15 mouse cellular contexts compared by ENCODE assay signal in the genomic region with DNA sequence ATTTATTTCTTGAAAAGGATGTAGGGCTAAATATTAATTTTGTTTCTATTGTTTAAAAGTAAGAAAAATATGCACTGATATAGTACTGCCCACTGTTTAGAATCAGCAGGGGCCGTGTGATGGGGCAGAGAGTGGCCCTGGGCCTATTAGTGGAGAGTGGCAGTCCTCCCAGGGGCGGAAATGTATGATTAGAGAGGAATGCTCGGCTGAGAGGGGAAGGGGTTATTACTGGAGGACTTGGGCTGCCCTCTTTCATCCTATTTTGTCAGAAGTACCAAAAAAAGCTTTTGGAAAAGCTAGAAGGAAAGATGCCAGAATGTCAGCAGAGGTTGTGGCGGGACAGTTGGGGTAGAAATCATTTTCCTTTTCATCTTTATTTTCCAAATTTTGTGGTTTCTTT. TPM values are rescaled to one million over a fixed set of nuclear protein-coding genes. Genes with fewer than 3 reads are reported as not detected.
DNase-seq lines count a peak whose midpoint lies in the region; ATAC-seq and TF ChIP-seq lines count a peak whose summit lies in the region.
"Had no signal": no experiment of that assay in that cellular context is flagged by ENCODE, and none has a peak within 500 bp of the region (broad histone marks: within the 10 kb centered on the region; RNA-seq: fewer than 3 reads in every experiment).

No protein-coding gene starts in this region.

- no peak for DNase-seq in heart, embryonic 10.5 days (ENCODE audit: low spot score)
- DNase-seq in heart, postnatal 36 days: no peak
- DNase-seq in kidney, postnatal 0 days (ENCODE audit: low spot score): peak; percentile 44
- no peak for DNase-seq in kidney, adult 18-20 months
- peak; percentile 42 for DNase-seq in brain, embryonic 14.5 days (ENCODE audit: low read depth)
- no peak for DNase-seq in right cerebral cortex, postnatal 4 days
- DNase-seq in left cerebral cortex, adult 9 months (ENCODE audit: low spot score in 2 of 2): no peak
- DNase-seq: cerebellum, postnatal 25 days; gastrocnemius, postnatal 25 days had no signal

- ATAC-seq in kidney, postnatal 0 days (replicated peaks; ENCODE audit: low FRiP score, low read depth): no peak
- ATAC-seq in embryonic facial prominence, embryonic 13.5 days (ENCODE audit: insufficient number of reproducible peaks, insufficient read depth, low FRiP score, low TSS enrichment, low read depth): no peak

- no peaks in the 10 kb centered on the region for H3K9me3 ChIP-seq in heart, embryonic 10.5 days
- H3K9me3 ChIP-seq in kidney, postnatal 0 days (replicated peaks; ENCODE audit: low read length): no peaks in the 10 kb centered on the region
- no peaks in the 10 kb centered on the region for H3K9me3 ChIP-seq in embryonic facial prominence, embryonic 13.5 days
- H3K9me3 ChIP-seq: limb, embryonic 15.5 days; stomach, embryonic 15.5 days had no signal

- no peak overlapping the region for H3K9ac ChIP-seq in kidney, postnatal 0 days (ENCODE audit: low read depth, low read length)
- H3K9ac ChIP-seq in embryonic facial prominence, embryonic 13.5 days: no peak overlapping the region
- H3K9ac ChIP-seq: limb, embryonic 15.5 days; stomach, embryonic 15.5 days had no signal

- intact Hi-C loops in heart, postnatal 36 days (cut with DNase I): no loop called here

- no peak overlapping the region for H3K4me2 ChIP-seq in kidney, postnatal 0 days (ENCODE audit: low read length)
- no peak overlapping the region for H3K4me2 ChIP-seq in embryonic facial prominence, embryonic 13.5 days
- H3K4me2 ChIP-seq: limb, embryonic 15.5 days; stomach, embryonic 15.5 days had no signal

- WGBS in heart, embryonic 10.5 days: 10% methylated on average over 4 of the region's 4 CpGs
- 40% methylated on average over 4 of the region's 4 CpGs for WGBS in kidney, postnatal 0 days
- 16% methylated on average over 4 of the region's 4 CpGs for WGBS in embryonic facial prominence, embryonic 13.5 days

- TF ChIP-seq POLR2A in brain, embryonic 14.5 days (IDR thresholded peaks at IDR 0.05; ENCODE audit: borderline replicate concordance, extremely low read depth, insufficient read depth, insufficient read length, poor library complexity, severe bottlenecking): no peak

- H3K4me3 ChIP-seq in heart, embryonic 10.5 days: peak overlapping the region; percentile 15; the same call in 1 of the 2 replicates
- no peak overlapping the region for H3K4me3 ChIP-seq in kidney, postnatal 0 days (replicated peaks; ENCODE audit: low read depth, low read length)
- no peak overlapping the region for H3K4me3 ChIP-seq in embryonic facial prominence, embryonic 13.5 days
- H3K4me3 ChIP-seq: limb, embryonic 15.5 days; stomach, embryonic 15.5 days had no signal

- no peaks in the 10 kb centered on the region for H3K27me3 ChIP-seq in heart, embryonic 10.5 days (ENCODE audit: insufficient read depth, poor library complexity, severe bottlenecking)
- no peaks in the 10 kb centered on the region for H3K27me3 ChIP-seq in kidney, postnatal 0 days (ENCODE audit: insufficient read depth, low read length)
- no peaks in the 10 kb centered on the region for H3K27me3 ChIP-seq in embryonic facial prominence, embryonic 13.5 days
- H3K27me3 ChIP-seq: limb, embryonic 15.5 days; stomach, embryonic 15.5 days had no signal

- TF ChIP-seq CTCF in kidney, postnatal 0 days (IDR thresholded peaks at IDR 0.05; ENCODE audit: low read depth): no peak
- TF ChIP-seq CTCF in brain, embryonic 14.5 days (IDR thresholded peaks at IDR 0.05; ENCODE audit: borderline replicate concordance, extremely low read depth, insufficient read depth, insufficient read length): no peak

- H3K36me3 ChIP-seq in heart, embryonic 10.5 days: peaks cover 6% of the 10 kb centered on the region; the same call in 1 of the 2 replicates
- H3K36me3 ChIP-seq in kidney, postnatal 0 days (ENCODE audit: insufficient read depth, low read length): no peaks in the 10 kb centered on the region
- no peaks in the 10 kb centered on the region for H3K36me3 ChIP-seq in embryonic facial prominence, embryonic 13.5 days
- H3K36me3 ChIP-seq: limb, embryonic 15.5 days; stomach, embryonic 15.5 days had no signal

- peaks cover 44% of the 10 kb centered on the region for H3K4me1 ChIP-seq in heart, embryonic 10.5 days
- H3K4me1 ChIP-seq in kidney, postnatal 0 days (replicated peaks; ENCODE audit: insufficient read depth, low read length): 0 out of 2 replicates have a peak, but pooled peaks cover 7% of the 10 kb centered on the region
- H3K4me1 ChIP-seq in embryonic facial prominence, embryonic 13.5 days: peaks cover 35% of the 10 kb centered on the region

- peak overlapping the region; percentile 82 for H3K27ac ChIP-seq in heart, embryonic 10.5 days
- no peak overlapping the region for H3K27ac ChIP-seq in kidney, postnatal 0 days
- H3K27ac ChIP-seq in embryonic facial prominence, embryonic 13.5 days: peak overlapping the region; percentile 11; the same call in 1 of the 2 replicates

RNA-seq across cellular contexts. Expression of gene Reck, which starts 8.9 kb away (rescaled TPM):
- polyA plus RNA-seq in heart, embryonic 10.5 days (2016; fragmentation: Nextera tagmentation; extraction: Ambion mirVana): 11.0 and 17.4 TPM in 2 replicates
- total RNA-seq in heart, postnatal 36 days (2021): 1 to 10 TPM; 6.3 to 7.4 TPM
- polyA plus RNA-seq in kidney, postnatal 0 days (2015; fragmentation: Nextera tagmentation; extraction: Ambion mirVana): 20.2 and 20.5 TPM in 2 replicates
- 15.6 and 16.9 TPM in 2 replicates for polyA plus RNA-seq in brain, embryonic 14.5 days (2012; rRNA removed)
- 28.9 and 33.6 TPM in 2 replicates for polyA plus RNA-seq in embryonic facial prominence, embryonic 13.5 days (2015; fragmentation: Nextera tagmentation; extraction: Ambion mirVana)

RNA-seq across cellular contexts. Expression of gene Olfr155, which starts 32.8 kb away (rescaled TPM):
- polyA plus RNA-seq in heart, embryonic 10.5 days (2016; fragmentation: Nextera tagmentation; extraction: Ambion mirVana): not detected in 2 replicates
- not detected for total RNA-seq in heart, postnatal 36 days (2021)
- not detected in 2 replicates for polyA plus RNA-seq in kidney, postnatal 0 days (2015; fragmentation: Nextera tagmentation; extraction: Ambion mirVana)
- not detected in 2 replicates for polyA plus RNA-seq in brain, embryonic 14.5 days (2012; rRNA removed)
- polyA plus RNA-seq in embryonic facial prominence, embryonic 13.5 days (2015; fragmentation: Nextera tagmentation; extraction: Ambion mirVana): not detected in 2 replicates
- total RNA-seq: adrenal gland, adult 18-20 months; gastrocnemius, postnatal 25 days; layer of hippocampus, postnatal 14 days had no signal
- polyA plus RNA-seq: intestine, embryonic 14.5 days; limb, embryonic 15.5 days; stomach, embryonic 15.5 days had no signal

RNA-seq across cellular contexts. Expression of gene Olfr157, which starts 44.2 kb away (rescaled TPM):
- 0.10 TPM in 1 of 2 replicates, not detected in the other for polyA plus RNA-seq in heart, embryonic 10.5 days (2016; fragmentation: Nextera tagmentation; extraction: Ambion mirVana)
- not detected for total RNA-seq in heart, postnatal 36 days (2021)
- 0.01 TPM in 1 of 2 replicates, not detected in the other for polyA plus RNA-seq in kidney, postnatal 0 days (2015; fragmentation: Nextera tagmentation; extraction: Ambion mirVana)
- not detected in 2 replicates for polyA plus RNA-seq in brain, embryonic 14.5 days (2012; rRNA removed)
- 0.14 TPM in 1 of 2 replicates, not detected in the other for polyA plus RNA-seq in embryonic facial prominence, embryonic 13.5 days (2015; fragmentation: Nextera tagmentation; extraction: Ambion mirVana)
- total RNA-seq: adrenal gland, adult 18-20 months; gastrocnemius, postnatal 25 days; layer of hippocampus, postnatal 14 days had no signal
- polyA plus RNA-seq: intestine, embryonic 14.5 days; limb, embryonic 15.5 days; stomach, embryonic 15.5 days had no signal

Comparison
In these comparisons a context has a peak if more than half of its experiments do, and no peak if none do; other contexts are left out.
1. DNase-seq: peak in kidney, postnatal 0 days (single experiment) and brain, embryonic 14.5 days (single experiment); none in heart, embryonic 10.5 days (single experiment), heart, postnatal 36 days (0 of 2), kidney, adult 18-20 months (single experiment), right cerebral cortex, postnatal 4 days (single experiment) and left cerebral cortex, adult 9 months (0 of 2).